ENCODE assay signal across 23 mouse cellular contexts in the genomic region with DNA sequence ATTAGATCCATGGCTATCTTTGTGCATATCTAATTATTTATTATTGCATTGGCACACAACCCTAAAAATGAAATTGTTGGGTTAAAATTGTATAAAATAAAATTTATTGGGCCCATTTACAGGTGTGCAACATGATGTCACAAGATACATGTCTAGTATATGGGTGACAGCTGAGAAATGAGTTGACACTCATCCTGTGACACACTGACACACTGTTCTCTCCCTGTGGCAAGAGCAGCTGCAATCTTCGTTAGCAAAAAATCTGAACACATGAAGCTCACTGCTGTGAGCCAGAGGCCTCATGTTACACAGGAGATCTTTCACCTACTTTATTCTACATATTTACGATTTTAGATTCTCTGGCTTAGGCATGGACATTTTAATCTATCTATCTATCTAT.
"Had no signal": no experiment of that assay in that cellular context is flagged by ENCODE, and none has a peak within 500 bp of the region (broad histone marks: within the 10 kb centered on the region; RNA-seq: fewer than 3 reads in every experiment).

No protein-coding gene starts in this region.

- H3K4me1 ChIP-seq: heart, embryonic 10.5 days; heart, embryonic 12.5 days; intestine, embryonic 15.5 days had no signal

- H3K36me3 ChIP-seq: heart, embryonic 10.5 days; heart, embryonic 12.5 days; intestine, embryonic 15.5 days; limb, embryonic 13.5 days; limb, embryonic 15.5 days had no signal

- DNase-seq: gastrocnemius, adult 2 months; gastrocnemius, postnatal 10 days; gastrocnemius, postnatal 25 days; heart, adult 18-20 months; heart, postnatal 10 days; heart, postnatal 4 days; kidney, adult 18-20 months; kidney, adult 8-10 months; kidney, postnatal 10 days; kidney, postnatal 25 days; kidney, postnatal 4 days; layer of hippocampus, postnatal 36 days; left cerebral cortex, postnatal 4 days had no signal

- H3K4me2 ChIP-seq: heart, embryonic 12.5 days; hindbrain, embryonic 14.5 days; intestine, embryonic 15.5 days; limb, embryonic 13.5 days; limb, embryonic 15.5 days had no signal

- H3K9ac ChIP-seq: heart, embryonic 12.5 days; hindbrain, embryonic 14.5 days; intestine, embryonic 15.5 days; limb, embryonic 13.5 days; limb, embryonic 15.5 days had no signal

- ATAC-seq: hindbrain, embryonic 16.5 days; inflammation-experienced regulatory T-cells, adult 6 months; intestine, embryonic 15.5 days; intestine, postnatal 0 days had no signal

- H3K27ac ChIP-seq: gastrocnemius, adult 2 months; heart, embryonic 10.5 days; hindbrain, embryonic 14.5 days; intestine, embryonic 15.5 days; layer of hippocampus, adult 2 months; limb, embryonic 15.5 days had no signal

- H3K4me3 ChIP-seq: gastrocnemius, adult 2 months; heart, embryonic 10.5 days; heart, embryonic 12.5 days; intestine, embryonic 15.5 days; layer of hippocampus, adult 2 months; limb, embryonic 13.5 days; limb, embryonic 15.5 days had no signal

- H3K9me3 ChIP-seq: heart, embryonic 10.5 days; heart, embryonic 12.5 days; intestine, embryonic 15.5 days; limb, embryonic 13.5 days; limb, embryonic 15.5 days had no signal

- H3K27me3 ChIP-seq: heart, embryonic 12.5 days; intestine, embryonic 15.5 days; limb, embryonic 13.5 days; limb, embryonic 15.5 days had no signal
